Mouse (Mus musculus) midbrain, embryonic 14.5 days (tissue): ENCODE data around the gene Epha4. TPM values are rescaled to one million over a fixed set of nuclear protein-coding genes. Genes with fewer than 3 reads are reported as not detected.

ENCODE experiments used
- ATAC-seq: fragments of 200-750 bp; cut with Nextera tagmentation; 2 replicates; pipeline ENCODE4 v1.8.0; 2017; ENCODE audit warnings: moderate number of reproducible peaks, moderate library complexity; ENCODE audit not compliant: low FRiP score, low TSS enrichment
- DNase-seq: peaks from one replicate; pipeline ENCODE4 v3.0.0-alpha.2; 2015
- H3K27ac ChIP-seq: fragments of 300-500 bp; sonication (generic); replicated peaks from 2 replicates; pipeline ENCODE4 v1.5.1; 2014; ENCODE audit warnings: mild to moderate bottlenecking, low read depth, low read length, moderate library complexity
- H3K27me3 ChIP-seq: fragments of 300-500 bp; sonication (generic); 2 replicates; pipeline ENCODE4 v1.6.1; 2014; ENCODE audit warnings: low read length, control low read depth, mixed read lengths; ENCODE audit not compliant: control insufficient read depth, insufficient read depth
- H3K36me3 ChIP-seq: fragments of 300-500 bp; sonication (generic); 2 replicates; pipeline ENCODE4 v1.6.1; 2014; ENCODE audit warnings: low read length, control low read depth; ENCODE audit not compliant: control insufficient read depth, insufficient read depth
- H3K4me1 ChIP-seq: fragments of 300-500 bp; sonication (generic); 2 replicates; pipeline ENCODE4 v1.6.1; 2014; ENCODE audit warnings: mild to moderate bottlenecking, antibody characterized with exemption, low read length, control low read depth; ENCODE audit not compliant: control insufficient read depth, insufficient read depth
- H3K4me2 ChIP-seq: fragments of 300-500 bp; sonication (generic); 2 replicates; pipeline ENCODE4 v1.6.1; 2014; ENCODE audit warnings: mild to moderate bottlenecking, low read length, moderate library complexity
- H3K4me3 ChIP-seq: fragments of 300-500 bp; sonication (generic); replicated peaks from 2 replicates; pipeline ENCODE4 v1.5.1; 2014; ENCODE audit warnings: low read depth, low read length
- H3K9ac ChIP-seq: fragments of 300-500 bp; sonication (generic); replicated peaks from 2 replicates; pipeline ENCODE4 v1.6.1; 2014; ENCODE audit warnings: mild to moderate bottlenecking, low read length, moderate library complexity
- H3K9me3 ChIP-seq: fragments of 300-500 bp; sonication (generic); 2 replicates; pipeline ENCODE4 v1.6.1; 2016; ENCODE audit warnings: low read length, control low read depth, mixed read lengths; ENCODE audit not compliant: control insufficient read depth
- WGBS: fragments of 180-500 bp; shearing (Covaris S2); extraction: QIAGEN DNeasy Blood & Tissue Kit; methylation state at CpG from one replicate; pipeline ENCODE4 v1.1.7; 2014; 5-methylcytosine and 5-hydroxymethylcytosine counted together
- polyA plus RNA-seq: library from polyadenylated mRNA; unstranded; fragments of >200 nt; fragmentation: Nextera tagmentation; extraction: Ambion mirVana; gene quantifications from 2 replicates; pipeline ENCODE4 v1.2.1, GENCODE M21; 2014

Gene Epha4
- polyA plus RNA-seq, 1 experiment from 2014 or later: 46.5 TPM

GRCm38 (mm10) chr1:77374054-77374453 lies 140.8 kb downstream of the Epha4 start:
- no peak for DNase-seq
- ATAC-seq: no peak
- Histone ChIP-seq H3K4me3 (no peak overlapping the region), H3K9ac (no peak overlapping the region), H3K9me3 (no peaks in the 10 kb centered on the region), H3K27me3 (no peaks in the 10 kb centered on the region), H3K4me2 (no peak overlapping the region), H3K4me1 (no peaks in the 10 kb centered on the region), H3K27ac (no peak overlapping the region), H3K36me3 (peaks cover 36% of the 10 kb centered on the region)
- 66% methylated on average over 5 of the region's 5 CpGs for WGBS

GRCm38 (mm10) chr1:77370921-77371320 lies 144.0 kb downstream of the Epha4 start:
- Histone ChIP-seq H3K9ac (no peak overlapping the region), H3K4me3 (no peak overlapping the region), H3K36me3 (peaks cover 29% of the 10 kb centered on the region), H3K4me2 (no peak overlapping the region), H3K4me1 (no peaks in the 10 kb centered on the region), H3K9me3 (no peaks in the 10 kb centered on the region), H3K27me3 (no peaks in the 10 kb centered on the region), H3K27ac (no peak overlapping the region)
- DNase-seq: no peak
- ATAC-seq: no peak
- 81% methylated on average over 7 of the region's 7 CpGs for WGBS

GRCm38 (mm10) chr1:77369255-77369837 lies 145.5 kb downstream of the Epha4 start:
- no peaks in the 10 kb centered on the region for H3K4me1 ChIP-seq
- no peak for DNase-seq
- no peak for ATAC-seq
- no peak overlapping the region for H3K4me3 ChIP-seq
- no peaks in the 10 kb centered on the region for H3K27me3 ChIP-seq
- H3K4me2 ChIP-seq: no peak overlapping the region
- 88% methylated on average over 18 of the region's 18 CpGs for WGBS
- no peak overlapping the region for H3K9ac ChIP-seq
- H3K9me3 ChIP-seq: no peaks in the 10 kb centered on the region
- peaks cover 28% of the 10 kb centered on the region for H3K36me3 ChIP-seq
- no peak overlapping the region for H3K27ac ChIP-seq

GRCm38 (mm10) chr1:77365850-77366249 lies 149.0 kb downstream of the Epha4 start:
- no peak overlapping the region for H3K4me2 ChIP-seq
- ATAC-seq (no peak), DNase-seq (no peak)
- H3K9me3 ChIP-seq: no peaks in the 10 kb centered on the region
- H3K36me3 ChIP-seq: peaks cover 8% of the 10 kb centered on the region; the same call in 1 of the 2 replicates
- no peak overlapping the region for H3K4me3 ChIP-seq
- no peaks in the 10 kb centered on the region for H3K27me3 ChIP-seq
- H3K4me1 ChIP-seq: no peaks in the 10 kb centered on the region
- H3K9ac ChIP-seq: no peak overlapping the region
- 79% methylated on average over 3 of the region's 3 CpGs for WGBS
- no peak overlapping the region for H3K27ac ChIP-seq

GRCm38 (mm10) chr1:77364596-77364995 lies 150.3 kb downstream of the Epha4 start:
- H3K9ac ChIP-seq: no peak overlapping the region
- WGBS: 81% methylated on average over 3 of the region's 3 CpGs
- no peak for ATAC-seq

GRCm38 (mm10) chr1:77363848-77364247 lies 151.0 kb downstream of the Epha4 start:
- Histone ChIP-seq H3K4me1 (no peaks in the 10 kb centered on the region), H3K36me3 (peaks cover 3% of the 10 kb centered on the region; the same call in 1 of the 2 replicates), H3K9me3 (no peaks in the 10 kb centered on the region), H3K4me3 (no peak overlapping the region), H3K27me3 (no peaks in the 10 kb centered on the region), H3K9ac (no peak overlapping the region), H3K4me2 (no peak overlapping the region), H3K27ac (no peak overlapping the region)
- 100% methylated on average over 1 of the region's 1 CpGs for WGBS
- ATAC-seq (no peak), DNase-seq (no peak)

More at GRCm38 (mm10) chr1:77364596-77364995, 150.3 kb downstream of the Epha4 start:
- no peaks in the 10 kb centered on the region for H3K9me3 ChIP-seq
- H3K36me3 ChIP-seq: peaks cover 8% of the 10 kb centered on the region; the same call in 1 of the 2 replicates
- H3K4me2 ChIP-seq: no peak overlapping the region
- H3K27me3 ChIP-seq: no peaks in the 10 kb centered on the region
- no peak for DNase-seq
- no peak overlapping the region for H3K27ac ChIP-seq
- H3K4me3 ChIP-seq: no peak overlapping the region
- no peaks in the 10 kb centered on the region for H3K4me1 ChIP-seq

GRCm38 (mm10) chr1:77346459-77346858 lies 168.4 kb downstream of the Epha4 start:
- DNase-seq (no peak), ATAC-seq (no peak)
- H3K9ac ChIP-seq: no peak overlapping the region
- 92% methylated on average over 4 of the region's 4 CpGs for WGBS
- no peak overlapping the region for H3K27ac ChIP-seq
- no peak overlapping the region for H3K4me2 ChIP-seq
- no peaks in the 10 kb centered on the region for H3K36me3 ChIP-seq
- no peaks in the 10 kb centered on the region for H3K9me3 ChIP-seq
- no peaks in the 10 kb centered on the region for H3K4me1 ChIP-seq
- no peak overlapping the region for H3K4me3 ChIP-seq
- H3K27me3 ChIP-seq: no peaks in the 10 kb centered on the region

- no peak overlapping the region for H3K4me3 ChIP-seq
- no peaks in the 10 kb centered on the region for H3K27me3 ChIP-seq
- no peak overlapping the region for H3K4me2 ChIP-seq
- no peak for DNase-seq
- no peaks in the 10 kb centered on the region for H3K36me3 ChIP-seq
- WGBS: 91% methylated on average over 4 of the region's 4 CpGs
- no peak overlapping the region for H3K27ac ChIP-seq
- ATAC-seq: no peak
- H3K9ac ChIP-seq: no peak overlapping the region
- no peaks in the 10 kb centered on the region for H3K9me3 ChIP-seq
- H3K4me1 ChIP-seq: no peaks in the 10 kb centered on the region
These were observed 171.1 kb downstream of the Epha4 start for GRCm38 (mm10) chr1:77343792-77344191.

GRCm38 (mm10) chr1:77339701-77340100 lies 175.2 kb downstream of the Epha4 start:
- Histone ChIP-seq H3K4me1 (no peaks in the 10 kb centered on the region), H3K4me2 (no peak overlapping the region), H3K9ac (no peak overlapping the region), H3K4me3 (no peak overlapping the region), H3K36me3 (no peaks in the 10 kb centered on the region), H3K27ac (no peak overlapping the region), H3K27me3 (no peaks in the 10 kb centered on the region), H3K9me3 (no peaks in the 10 kb centered on the region)
- ATAC-seq: no peak
- WGBS: 89% methylated on average over 5 of the region's 5 CpGs
- no peak for DNase-seq
